Mouse (Mus musculus) left cerebral cortex, postnatal 4 days (tissue): ENCODE measurements around the gene Zbtb20. TPM values are rescaled to one million over a fixed set of nuclear protein-coding genes. Genes with fewer than 3 reads are reported as not detected.

Source experiments
- DNase-seq: peaks from one replicate; pipeline ENCODE4 v3.0.0-alpha.2; 2022
- intact Hi-C: fragments of 180-260 bp; cut with DNase I; formaldehyde crosslinking; loops from one replicate; pipeline ENCODE4 v1.15.1; 2025
- total RNA-seq, 2 experiments: library from RNA; stranded (reverse); gene quantifications; 2 replicates each; pipeline ENCODE4 v1.2.3; 2021

The Zbtb20 gene
- total RNA-seq, 2 experiments from 2014 or later, result 93.5 to 99.9 TPM

- peak; percentile 12 for DNase-seq
- intact Hi-C loops, result no loop called here
Measured at GRCm38 (mm10) chr16:43172912-43173311, 297.2 kb downstream of the Zbtb20 start.

GRCm38 (mm10) chr16:43174815-43175214, 299.1 kb downstream of the Zbtb20 start:
- DNase-seq, result no peak
- intact Hi-C loops, result no loop called here

DNA sequence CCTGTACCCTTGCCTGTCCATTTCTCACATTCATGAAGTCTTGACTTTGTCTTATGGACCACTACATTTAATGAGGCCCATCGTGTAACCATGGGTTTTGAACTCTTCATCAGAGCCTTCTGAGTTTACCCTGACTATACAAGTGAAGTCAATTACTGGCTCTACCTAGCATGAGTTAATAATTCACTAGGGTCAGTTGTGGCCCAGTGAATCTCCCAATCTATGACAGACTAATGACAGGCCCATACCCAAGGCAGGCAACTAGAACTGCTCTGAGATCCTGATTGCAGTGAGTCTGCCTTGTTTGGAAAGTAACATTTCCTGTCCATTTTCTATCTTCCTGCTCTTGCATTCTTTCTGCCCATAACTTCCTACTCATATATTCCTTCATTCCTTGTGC, 305.4 kb downstream of the Zbtb20 start:
- intact Hi-C loops, result no loop called here
- DNase-seq, result no peak

- no peak for DNase-seq
- intact Hi-C loops, result no loop called here
Measured at GRCm38 (mm10) chr16:43190390-43190789, 314.7 kb downstream of the Zbtb20 start.

DNA sequence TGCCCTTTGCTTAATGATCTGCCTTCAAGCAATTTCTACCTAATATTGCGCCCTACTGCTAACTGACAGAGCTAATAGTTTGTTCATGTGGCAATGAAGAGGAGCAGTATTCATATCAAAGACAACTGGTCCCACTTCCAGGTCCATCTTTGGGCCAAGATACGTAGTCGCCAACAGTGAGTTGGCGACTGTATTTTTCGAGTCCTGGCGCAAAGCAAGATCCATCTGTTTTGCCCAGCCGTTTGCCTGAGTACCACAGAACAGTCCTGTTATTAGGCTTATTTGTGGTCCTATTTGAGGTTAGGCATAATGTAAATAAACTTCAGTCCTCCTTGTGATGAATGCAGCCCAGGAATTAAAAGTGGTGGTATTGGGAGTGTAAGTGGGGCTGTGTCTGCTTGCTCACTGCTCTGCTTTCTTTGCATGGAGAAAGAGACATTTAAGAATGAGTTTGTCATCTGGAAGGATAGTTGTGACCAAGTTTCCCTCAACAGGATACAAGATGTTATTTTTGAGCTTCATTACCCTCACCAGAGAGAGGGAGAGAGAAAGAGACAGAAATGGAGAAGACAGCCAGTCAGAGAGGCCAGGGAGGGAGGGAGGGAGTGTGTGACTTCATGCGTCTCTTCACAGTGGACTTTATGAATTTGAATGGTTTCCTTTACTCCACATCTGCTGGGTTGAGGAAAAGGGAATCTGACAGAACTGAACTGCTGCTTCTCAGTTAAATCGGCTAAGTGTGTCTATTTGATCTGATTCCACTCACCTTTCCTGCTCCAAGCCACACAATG, 315.6 kb downstream of the Zbtb20 start:
- peak; percentile 37 for DNase-seq
- intact Hi-C loops, result no loop called here

DNA sequence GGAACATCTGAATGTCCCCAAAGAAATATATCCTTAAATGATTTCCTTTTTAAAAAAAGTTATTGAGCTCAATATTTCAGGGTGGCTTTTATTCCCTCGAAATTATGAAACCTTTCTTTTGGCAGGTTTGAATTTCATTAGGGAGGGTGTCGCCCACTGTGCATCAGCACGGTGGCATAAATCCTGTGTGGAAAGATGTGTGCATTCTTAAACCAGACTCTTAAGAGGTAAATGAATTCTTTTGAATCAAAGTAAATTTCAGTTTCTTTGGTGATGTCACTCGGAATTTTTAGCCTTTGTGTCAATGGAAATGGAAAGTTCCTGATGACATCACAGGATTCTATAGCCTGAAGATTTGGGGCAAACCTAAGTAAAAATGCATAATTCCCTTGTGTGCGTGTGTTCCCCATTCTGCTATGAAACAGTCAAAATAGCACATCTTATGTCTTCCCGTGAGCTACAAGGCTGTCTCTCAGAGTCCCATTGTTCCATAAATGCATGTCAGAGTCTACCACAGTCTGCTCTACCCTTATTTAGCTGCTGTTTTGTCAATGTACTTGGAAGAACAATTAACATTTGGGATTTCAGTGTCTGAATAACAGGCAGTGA, 318.1 kb downstream of the Zbtb20 start:
- no peak for DNase-seq
- intact Hi-C loops, result no loop called here

- intact Hi-C loops, result no loop called here
- DNase-seq, result no peak
Measured at GRCm38 (mm10) chr16:43217336-43218006, 341.8 kb downstream of the Zbtb20 start.

DNA sequence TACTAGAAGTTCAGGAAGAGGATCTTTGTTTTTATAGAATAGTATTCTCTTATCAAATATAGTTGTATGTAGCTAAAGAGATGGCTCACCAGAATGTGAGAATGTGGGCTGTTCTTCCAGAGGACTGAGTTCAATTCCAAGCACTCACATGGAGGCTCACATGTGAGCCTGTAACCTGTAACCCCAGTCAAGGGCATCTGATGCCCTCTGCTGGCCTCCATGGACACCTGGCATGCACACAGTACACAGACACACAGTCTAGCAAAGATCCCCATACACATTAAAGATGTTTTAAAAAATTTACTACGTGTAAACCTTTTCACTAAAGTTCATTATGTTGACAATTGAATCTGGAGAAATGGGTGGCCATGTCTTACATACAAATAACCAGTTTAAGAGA, 343.7 kb downstream of the Zbtb20 start:
- no peak for DNase-seq
- intact Hi-C loops, result no loop called here

GRCm38 (mm10) chr16:43221313-43221712, 345.6 kb downstream of the Zbtb20 start:
- no peak for DNase-seq
- intact Hi-C loops, result no loop called here

DNA sequence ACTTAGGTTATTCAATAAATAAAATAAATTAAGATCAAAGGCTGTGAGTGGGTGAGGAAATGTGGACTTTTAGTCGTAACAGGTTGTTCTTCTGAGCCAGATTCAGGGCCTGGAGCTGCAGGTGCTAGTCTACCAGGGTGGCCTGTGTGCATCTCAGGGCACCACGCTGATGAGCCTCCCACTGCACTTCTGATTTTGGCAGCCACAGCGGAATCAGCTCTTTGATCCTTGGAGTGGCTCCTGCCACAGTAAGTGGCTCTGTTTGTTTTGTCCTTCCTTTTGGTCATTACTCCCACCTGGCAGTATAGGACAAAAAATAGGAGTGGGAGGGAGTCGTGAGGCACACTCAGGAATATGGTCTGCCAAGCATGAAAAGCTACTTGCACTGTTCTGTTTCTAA, 354.6 kb downstream of the Zbtb20 start:
- intact Hi-C loops, result no loop called here
- DNase-seq, result no peak

DNA sequence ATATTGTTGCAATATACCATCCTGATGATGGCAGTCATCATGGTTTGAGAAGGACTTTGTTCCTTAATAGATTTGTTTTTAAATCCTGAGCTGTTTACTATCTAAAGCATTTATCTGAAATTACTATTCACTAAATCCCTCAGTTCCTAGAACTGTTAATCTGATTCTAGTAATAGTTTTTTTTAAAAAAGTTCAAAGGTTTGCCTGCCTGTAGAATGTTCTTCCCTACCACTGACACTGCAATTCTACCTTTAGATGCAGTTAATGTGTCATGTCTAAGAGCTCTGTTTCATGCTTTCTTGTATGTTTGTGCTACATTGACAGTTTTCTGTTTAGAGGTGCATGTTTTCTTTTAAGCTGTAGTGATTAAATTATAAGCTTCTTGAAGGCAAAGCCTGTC, 358.6 kb downstream of the Zbtb20 start:
- DNase-seq, result no peak
- intact Hi-C loops, result no loop called here

DNA sequence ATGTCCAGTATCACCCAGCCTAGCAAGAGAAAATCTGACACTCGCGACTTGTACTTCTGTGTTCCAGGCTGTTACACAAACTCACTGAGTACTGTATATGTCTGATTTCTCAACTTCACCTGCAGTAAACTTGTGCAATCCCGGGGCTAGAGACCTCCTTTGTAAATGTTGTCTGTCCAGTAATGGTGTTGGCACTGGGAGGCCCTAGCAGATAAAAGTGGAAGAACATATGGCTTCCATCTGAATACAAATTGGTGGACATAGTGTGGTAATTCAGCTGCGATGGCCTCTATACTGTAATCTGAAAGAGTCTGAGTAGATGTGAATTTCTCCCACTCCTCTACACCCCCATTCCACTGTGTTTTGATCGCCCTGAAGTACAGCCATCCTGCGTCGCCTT, 359.6 kb downstream of the Zbtb20 start:
- intact Hi-C loops, result no loop called here
- no peak for DNase-seq

- DNase-seq, result peak; percentile 1
- intact Hi-C loops, result no loop called here
Measured at GRCm38 (mm10) chr16:43235721-43236159, 360.1 kb downstream of the Zbtb20 start.

GRCm38 (mm10) chr16:43237551-43237950, 361.9 kb downstream of the Zbtb20 start:
- DNase-seq, result no peak
- intact Hi-C loops, result no loop called here

DNA sequence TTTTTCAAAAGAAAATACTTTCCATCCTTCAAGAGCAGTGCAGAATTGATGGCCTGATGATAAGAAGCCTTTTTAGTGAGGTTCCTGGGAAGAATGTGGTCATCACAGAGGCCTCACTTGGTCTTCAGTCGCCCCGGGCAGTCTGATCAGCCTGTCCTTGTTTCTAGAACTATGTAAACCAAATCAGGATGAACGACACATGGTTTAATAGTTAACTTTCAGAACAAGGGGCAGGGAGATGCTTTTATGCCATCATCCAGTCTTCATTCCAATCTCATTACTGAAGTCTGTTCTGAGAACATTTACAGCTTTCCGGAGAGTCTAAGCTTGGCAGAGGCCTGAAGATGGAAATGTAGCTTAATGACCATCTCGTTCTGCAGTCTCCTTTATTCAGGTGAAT, 371.3 kb downstream of the Zbtb20 start:
- no peak for DNase-seq
- intact Hi-C loops, result no loop called here

- no peak for DNase-seq
- intact Hi-C loops, result no loop called here
Measured at GRCm38 (mm10) chr16:43253077-43253476, 377.4 kb downstream of the Zbtb20 start.

GRCm38 (mm10) chr16:43253746-43254145, 378.1 kb downstream of the Zbtb20 start:
- intact Hi-C loops, result no loop called here
- no peak for DNase-seq

DNA sequence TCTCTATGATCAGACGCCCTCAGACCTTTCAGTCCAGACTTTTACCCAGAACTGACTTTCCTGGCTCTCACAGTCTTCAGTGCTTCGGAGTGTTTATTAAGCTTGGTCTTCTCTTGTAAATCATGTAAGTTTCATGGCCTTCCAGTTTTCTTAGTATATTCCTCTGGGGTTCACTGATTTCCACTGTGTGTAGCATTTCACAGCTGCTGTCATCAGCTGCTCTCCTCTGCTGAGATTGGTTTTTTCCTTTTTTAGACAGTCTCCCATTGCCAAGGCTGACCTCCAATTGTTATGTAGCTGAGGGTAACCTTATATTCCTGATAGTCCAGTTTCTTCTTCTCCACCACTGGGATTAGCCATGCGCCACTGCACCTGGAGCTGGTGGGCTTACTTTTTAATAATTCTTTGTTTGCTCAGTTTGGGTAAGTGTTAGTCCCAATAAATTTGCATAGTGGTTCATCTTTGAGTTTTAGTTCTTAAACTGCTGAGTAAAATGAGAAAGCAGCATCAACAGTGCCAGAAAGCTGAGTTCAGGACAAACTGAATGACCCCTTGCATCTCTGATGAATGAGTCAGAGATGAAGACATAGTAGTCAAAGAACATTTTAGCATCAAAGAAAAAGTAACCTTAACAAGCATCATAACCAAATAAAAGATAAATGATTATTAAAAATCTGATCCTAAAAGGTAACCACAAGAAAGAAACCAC, 380.7 kb downstream of the Zbtb20 start:
- intact Hi-C loops, result no loop called here
- DNase-seq, result no peak

- intact Hi-C loops, result no loop called here
- DNase-seq, result no peak
Measured at GRCm38 (mm10) chr16:43256900-43257281, 381.2 kb downstream of the Zbtb20 start.

- intact Hi-C loops, result no loop called here
- no peak for DNase-seq
Measured at GRCm38 (mm10) chr16:43259466-43259865, 383.8 kb downstream of the Zbtb20 start.

DNA sequence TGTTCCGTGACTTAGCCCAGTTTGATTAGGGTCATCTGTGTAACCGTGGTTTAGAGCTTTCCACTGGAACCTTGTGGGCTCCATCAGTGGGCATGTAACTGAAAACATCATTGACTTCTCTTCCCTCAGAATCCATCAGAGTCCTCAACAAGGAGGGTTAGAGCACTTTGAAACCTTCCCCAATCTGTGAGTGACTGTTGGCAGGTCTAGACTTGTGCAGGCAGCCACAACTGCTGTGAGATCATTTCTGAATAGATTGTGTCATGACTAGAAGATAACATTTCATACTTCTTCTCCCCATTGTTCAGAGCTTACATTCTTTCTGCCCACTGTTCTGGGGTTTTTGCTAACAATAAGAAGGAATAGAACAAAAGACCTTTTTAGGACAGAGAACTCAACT, 385.2 kb downstream of the Zbtb20 start:
- no peak for DNase-seq
- intact Hi-C loops, result no loop called here
